Mouse (Mus musculus): Measurements from ENCODE around the gene Gpsm3.
"Not testable (repeated sequence)": the region's sequence is repeated elsewhere in the genome, so short reads cannot be mapped to it uniquely, and the experiment has no call there.

The Gpsm3 gene

GRCm38 (mm10) chr17:34589681-34590101 lies at the start of gene Gpsm3:
TSS of gene Gpsm3 (plus strand) at chr17:34589806.
- DNase-seq (ENCODE audit: extremely low spot score, low read depth, low spot score): no peak

GRCm38 (mm10) chr17:34543567-34543966 lies 46.0 kb upstream of the Gpsm3 start:
- DNase-seq (ENCODE audit: extremely low spot score, low read depth, low spot score): not testable (repeated sequence)

GRCm38 (mm10) chr17:34546797-34547196 lies 42.8 kb upstream of the Gpsm3 start:
- DNase-seq (ENCODE audit: extremely low spot score, low read depth, low spot score): no peak

- DNase-seq (ENCODE audit: extremely low spot score, low read depth, low spot score): no peak
Measured at GRCm38 (mm10) chr17:34547601-34548000, 42.0 kb upstream of the Gpsm3 start.

- DNase-seq (ENCODE audit: extremely low spot score, low read depth, low spot score): no peak
Measured at GRCm38 (mm10) chr17:34549156-34549555, 40.5 kb upstream of the Gpsm3 start.

GRCm38 (mm10) chr17:34549843-34550242 lies 39.8 kb upstream of the Gpsm3 start:
- no peak for DNase-seq (ENCODE audit: extremely low spot score, low read depth, low spot score)

GRCm38 (mm10) chr17:34555483-34555882 lies 34.1 kb upstream of the Gpsm3 start:
- peak; percentile 28 for DNase-seq (ENCODE audit: extremely low spot score, low read depth, low spot score)

GRCm38 (mm10) chr17:34556406-34556805 lies 33.2 kb upstream of the Gpsm3 start:
- DNase-seq (ENCODE audit: extremely low spot score, low read depth, low spot score): no peak

- DNase-seq (ENCODE audit: extremely low spot score, low read depth, low spot score): no peak
Measured at GRCm38 (mm10) chr17:34557411-34557810, 32.2 kb upstream of the Gpsm3 start.

GRCm38 (mm10) chr17:34559116-34559515 lies 30.5 kb upstream of the Gpsm3 start:
- DNase-seq (ENCODE audit: extremely low spot score, low read depth, low spot score): no peak

- DNase-seq (ENCODE audit: extremely low spot score, low read depth, low spot score): no peak
Measured at GRCm38 (mm10) chr17:34559895-34560294, 29.7 kb upstream of the Gpsm3 start.

- no peak for DNase-seq (ENCODE audit: extremely low spot score, low read depth, low spot score)
Measured at GRCm38 (mm10) chr17:34560438-34560837, 29.2 kb upstream of the Gpsm3 start.

GRCm38 (mm10) chr17:34561200-34561599 lies 28.4 kb upstream of the Gpsm3 start:
- DNase-seq (ENCODE audit: extremely low spot score, low read depth, low spot score): no peak

GRCm38 (mm10) chr17:34562595-34562994 lies 27.0 kb upstream of the Gpsm3 start:
- no peak for DNase-seq (ENCODE audit: extremely low spot score, low read depth, low spot score)

GRCm38 (mm10) chr17:34563354-34563753 lies 26.3 kb upstream of the Gpsm3 start:
- DNase-seq (ENCODE audit: extremely low spot score, low read depth, low spot score): no peak

- DNase-seq (ENCODE audit: extremely low spot score, low read depth, low spot score): no peak
Measured at GRCm38 (mm10) chr17:34564003-34564421, 25.6 kb upstream of the Gpsm3 start, which contains the start of gene Notch4. TSS of gene Notch4 (plus strand) at chr17:34564268.

- DNase-seq (ENCODE audit: extremely low spot score, low read depth, low spot score): no peak
Measured at GRCm38 (mm10) chr17:34564796-34565195, 24.8 kb upstream of the Gpsm3 start.

GRCm38 (mm10) chr17:34567311-34567710 lies 22.3 kb upstream of the Gpsm3 start:
- no peak for DNase-seq (ENCODE audit: extremely low spot score, low read depth, low spot score)

GRCm38 (mm10) chr17:34568421-34568820 lies 21.2 kb upstream of the Gpsm3 start:
- no peak for DNase-seq (ENCODE audit: extremely low spot score, low read depth, low spot score)

GRCm38 (mm10) chr17:34569919-34570318 lies 19.7 kb upstream of the Gpsm3 start:
- DNase-seq (ENCODE audit: extremely low spot score, low read depth, low spot score): no peak

GRCm38 (mm10) chr17:34571875-34572274 lies 17.7 kb upstream of the Gpsm3 start:
- no peak for DNase-seq (ENCODE audit: extremely low spot score, low read depth, low spot score)

GRCm38 (mm10) chr17:34572361-34572760 lies 17.2 kb upstream of the Gpsm3 start:
- DNase-seq (ENCODE audit: extremely low spot score, low read depth, low spot score): no peak

GRCm38 (mm10) chr17:34576577-34576976 lies 13.0 kb upstream of the Gpsm3 start:
- DNase-seq (ENCODE audit: extremely low spot score, low read depth, low spot score): no peak

GRCm38 (mm10) chr17:34578070-34578469 lies 11.5 kb upstream of the Gpsm3 start:
- no peak for DNase-seq (ENCODE audit: extremely low spot score, low read depth, low spot score)
